Mouse (Mus musculus): Measurements from ENCODE around the gene Tnp1.
A peak's percentile ranks its signal among the peaks of the same experiment; 100 is the strongest.

Tnp1 gene

GRCm38 (mm10) chr1:73015731-73016130 lies at the start of gene Tnp1:
TSS of gene Tnp1 (minus strand) at chr1:73015909.
- no peak for DNase-seq

GRCm38 (mm10) chr1:73064336-73064735 lies 48.6 kb upstream of the Tnp1 start:
- no peak for DNase-seq

- no peak for DNase-seq
These were observed 46.0 kb upstream of the Tnp1 start for GRCm38 (mm10) chr1:73061491-73062233.

GRCm38 (mm10) chr1:73060271-73060670 lies 44.6 kb upstream of the Tnp1 start:
- DNase-seq, result no peak

GRCm38 (mm10) chr1:73056266-73057001 lies 40.7 kb upstream of the Tnp1 start:
- DNase-seq, result no peak

GRCm38 (mm10) chr1:73055820-73056219 lies 40.1 kb upstream of the Tnp1 start:
- no peak for DNase-seq

GRCm38 (mm10) chr1:73055206-73055605 lies 39.5 kb upstream of the Tnp1 start:
- peak; percentile 65 for DNase-seq

- no peak for DNase-seq
These were observed 38.0 kb upstream of the Tnp1 start for GRCm38 (mm10) chr1:73053545-73054326.

- DNase-seq, result no peak
These were observed 31.4 kb upstream of the Tnp1 start for GRCm38 (mm10) chr1:73046896-73047672.

- DNase-seq, result no peak
These were observed 30.4 kb upstream of the Tnp1 start for GRCm38 (mm10) chr1:73045948-73046685.

- DNase-seq, result no peak
These were observed 28.0 kb upstream of the Tnp1 start for GRCm38 (mm10) chr1:73043671-73044070.

- no peak for DNase-seq
These were observed 25.1 kb upstream of the Tnp1 start for GRCm38 (mm10) chr1:73040691-73041425.

GRCm38 (mm10) chr1:73038532-73038931 lies 22.8 kb upstream of the Tnp1 start:
- no peak for DNase-seq

GRCm38 (mm10) chr1:73036536-73036935 lies 20.8 kb upstream of the Tnp1 start:
- no peak for DNase-seq

GRCm38 (mm10) chr1:73035726-73036125 lies 20.0 kb upstream of the Tnp1 start:
- no peak for DNase-seq

GRCm38 (mm10) chr1:73032491-73032890 lies 16.8 kb upstream of the Tnp1 start:
- DNase-seq, result no peak

- DNase-seq, result no peak
These were observed 13.0 kb upstream of the Tnp1 start for GRCm38 (mm10) chr1:73028741-73029140.

GRCm38 (mm10) chr1:73027381-73027780 lies 11.7 kb upstream of the Tnp1 start:
- no peak for DNase-seq

GRCm38 (mm10) chr1:73026786-73027299 lies 11.1 kb upstream of the Tnp1 start:
- no peak for DNase-seq

- DNase-seq, result no peak
These were observed 10.4 kb upstream of the Tnp1 start for GRCm38 (mm10) chr1:73026157-73026556.

- DNase-seq, result no peak
These were observed 8.9 kb downstream of the Tnp1 start for GRCm38 (mm10) chr1:73006847-73007246.

All from cerebellum, adult 9-10 months (tissue).